Mouse (Mus musculus) frontal cortex, adult (tissue): ENCODE measurements around the gene Zfp398.

Source experiments
- ATAC-seq: cut with Nextera tagmentation; 2 replicates; pipeline ENCODE4 v1.9.2; 2017; ENCODE audit warnings: mild to moderate bottlenecking, moderate library complexity, mixed read lengths; ENCODE audit not compliant: low TSS enrichment

Zfp398 gene

GRCm38 (mm10) chr6:47903587-47903986 is 68.1 kb downstream of the Zfp398 start:
- no peak for ATAC-seq

DNA sequence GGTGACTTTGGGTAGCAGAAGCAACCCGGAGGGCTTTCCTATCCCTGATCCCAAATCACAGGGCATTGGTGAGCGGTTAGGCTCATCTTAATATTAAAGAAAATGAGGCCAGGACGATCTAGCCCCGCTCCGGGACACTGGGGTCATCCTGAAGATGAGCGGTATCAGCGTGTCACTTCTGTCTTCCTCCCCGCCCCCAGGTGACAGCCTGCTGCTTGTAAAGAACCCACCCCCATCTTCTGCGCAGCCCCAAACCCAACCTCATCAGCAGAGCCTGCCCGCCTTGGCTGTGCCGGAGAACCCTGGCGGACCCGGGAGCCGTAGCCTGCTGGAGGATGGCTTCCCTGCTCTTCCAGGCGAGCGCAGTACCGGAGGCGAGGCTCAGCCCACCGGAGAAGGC is 68.9 kb downstream of the Zfp398 start:
- no peak for ATAC-seq

GRCm38 (mm10) chr6:47904917-47905695 is 69.6 kb downstream of the Zfp398 start:
- ATAC-seq = no peak

- no peak for ATAC-seq
Observed at GRCm38 (mm10) chr6:47906326-47906725, 70.9 kb downstream of the Zfp398 start.

- no peak for ATAC-seq
Observed at GRCm38 (mm10) chr6:47909007-47909406, 73.5 kb downstream of the Zfp398 start.

DNA sequence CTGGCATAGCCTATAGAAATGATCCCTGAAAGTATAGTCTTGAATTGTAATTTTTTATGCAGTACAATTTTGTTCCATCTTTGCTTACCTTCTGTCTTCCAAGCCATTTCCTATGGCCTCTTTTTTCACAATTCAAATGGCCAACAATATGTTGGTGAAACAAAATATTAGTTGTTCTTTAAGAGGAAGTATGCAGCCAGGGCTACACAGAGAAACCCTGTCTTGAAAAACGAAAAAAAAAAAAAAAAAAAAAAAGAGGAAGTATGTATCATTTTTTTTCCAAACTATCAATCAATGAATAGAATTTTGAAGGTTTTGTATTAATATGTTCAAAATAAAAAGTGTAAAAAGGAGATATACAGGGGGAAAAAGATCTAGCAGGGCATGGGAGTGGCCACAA is 76.2 kb downstream of the Zfp398 start:
- no peak for ATAC-seq

GRCm38 (mm10) chr6:47912991-47913390 is 77.5 kb downstream of the Zfp398 start:
- ATAC-seq = no peak

DNA sequence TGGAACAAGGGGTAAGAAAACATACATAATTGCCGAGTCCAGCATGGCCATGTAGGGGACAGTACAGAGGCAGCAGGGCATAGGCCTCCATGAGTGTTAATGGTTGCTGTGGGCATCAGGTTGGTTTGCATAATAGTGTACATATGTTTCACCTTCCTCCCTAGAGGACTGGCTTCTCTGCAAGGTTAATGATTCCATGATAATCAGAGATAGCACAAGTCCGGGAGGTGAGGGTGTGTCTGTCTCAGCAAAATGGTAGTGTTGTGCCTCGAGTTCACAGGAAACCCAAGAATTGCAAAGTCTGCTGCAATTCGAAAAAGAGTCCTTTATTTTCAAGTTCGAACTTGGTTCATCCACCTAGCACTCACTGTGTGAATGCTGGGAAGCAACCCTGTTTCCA is 81.6 kb downstream of the Zfp398 start:
- no peak for ATAC-seq

DNA sequence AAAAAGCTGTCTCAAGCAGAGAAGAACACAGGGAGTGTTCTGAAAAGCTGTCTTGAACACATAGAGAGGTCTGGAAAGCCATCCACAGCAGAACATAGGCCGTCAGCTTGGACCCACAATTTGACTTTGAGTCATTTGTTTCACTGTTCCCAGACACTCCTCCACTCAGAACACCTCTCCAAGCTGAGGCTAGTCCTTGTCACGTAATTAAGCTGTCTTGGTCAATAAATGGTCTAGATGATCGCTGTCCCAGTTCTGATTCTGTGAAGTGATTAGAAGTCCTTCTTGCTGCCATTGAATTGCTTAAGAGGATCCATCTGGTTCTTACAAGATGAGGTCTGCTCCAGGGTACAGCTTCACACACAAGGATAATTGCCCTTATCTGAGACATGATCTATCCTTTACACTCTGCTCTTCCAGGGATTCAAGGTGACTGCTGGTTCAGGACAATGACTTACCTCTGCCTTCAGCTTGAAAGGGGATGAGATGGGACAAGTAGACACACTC is 83.4 kb downstream of the Zfp398 start:
- no peak for ATAC-seq

DNA sequence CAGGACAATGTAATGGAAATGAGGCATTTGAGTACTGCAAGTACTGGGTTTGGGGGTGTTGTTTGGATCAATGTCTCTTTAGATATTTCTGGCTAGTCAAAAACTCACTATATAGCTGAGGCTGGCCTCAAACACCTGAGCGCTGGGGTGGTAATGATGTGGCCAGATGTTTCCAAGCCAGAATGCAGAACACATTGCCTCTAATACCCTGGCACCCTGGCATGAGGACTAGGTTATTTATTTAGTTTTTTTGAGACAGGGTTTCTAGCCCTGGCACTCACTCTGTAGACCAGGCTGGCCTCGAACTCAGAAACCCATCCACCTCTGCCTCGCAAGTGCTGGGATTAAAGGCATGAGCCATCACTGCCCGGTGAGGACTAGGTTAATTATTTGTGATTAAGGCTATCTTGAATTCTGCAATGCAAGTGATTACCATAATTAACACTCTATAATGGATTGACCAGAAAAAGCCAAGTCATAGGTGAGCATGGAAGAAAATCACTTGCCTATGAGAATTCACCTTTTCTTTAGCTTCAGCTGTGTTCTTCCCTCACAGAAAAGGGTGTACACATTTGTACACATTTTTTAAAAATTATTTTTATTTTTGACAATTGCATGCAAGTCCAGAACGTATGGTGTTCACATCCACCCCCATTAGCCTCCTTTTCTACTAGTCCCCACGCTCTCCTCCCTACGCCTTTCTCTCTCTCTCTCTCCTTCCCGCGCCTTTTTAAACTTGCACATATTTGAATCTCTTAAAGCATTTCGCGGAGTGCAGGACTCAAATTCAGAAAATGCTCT is 84.4 kb downstream of the Zfp398 start:
- ATAC-seq = no peak

DNA sequence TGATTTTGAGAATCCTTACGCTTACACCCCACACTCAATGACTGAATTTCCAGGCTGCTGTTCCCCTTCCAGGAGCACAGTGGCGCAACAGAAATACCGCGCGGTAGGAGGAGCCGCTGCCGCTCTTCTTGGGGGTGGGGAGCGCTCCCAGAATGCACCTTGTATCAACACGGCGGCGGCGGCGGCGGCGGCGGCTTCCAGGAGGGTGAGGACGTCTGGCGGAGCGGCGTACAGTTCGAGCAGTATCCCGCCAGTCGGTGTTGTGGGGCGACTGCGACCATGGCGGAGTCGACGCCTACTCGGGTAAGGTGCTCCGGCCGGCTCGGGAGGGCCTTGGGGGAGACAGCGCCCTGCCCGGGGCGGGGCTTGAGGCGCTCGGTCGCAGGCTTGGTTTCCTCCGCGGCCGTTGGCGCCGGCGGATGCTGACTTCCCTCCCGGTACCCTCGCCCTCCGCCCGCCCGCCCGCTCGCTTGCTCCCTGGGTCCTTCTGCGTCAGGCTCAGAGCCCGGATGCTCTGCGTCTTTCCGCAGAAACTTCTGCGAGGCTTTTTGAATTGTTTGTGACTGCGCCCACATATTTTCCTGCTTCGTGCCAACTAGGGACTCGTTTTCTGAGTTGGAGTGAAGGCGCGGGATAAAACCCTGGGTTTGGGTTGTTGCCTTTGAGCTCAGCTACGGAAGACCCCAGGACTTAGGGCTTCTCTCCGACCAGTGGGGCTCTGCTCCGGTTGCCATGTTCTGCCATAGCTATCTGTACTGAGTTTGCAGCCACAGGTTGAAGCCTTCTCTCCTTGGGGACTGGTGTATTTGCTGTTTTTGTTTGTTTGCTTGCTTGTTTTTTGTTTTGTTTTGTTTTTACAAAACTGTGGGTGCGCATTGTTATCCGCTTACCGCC is 85.2 kb downstream of the Zfp398 start, which contains the start of gene Zfp212:
Gene Zfp212, plus strand, starts transcription at position 30 of the 894 bp plus-strand sequence.
- peak; percentile 99 for ATAC-seq
